Mouse (Mus musculus) heart, adult 2 months (tissue): ENCODE data around the gene Gm525.

Experiments
- CTCF ChIP-seq: fragments of 200-600 bp; IDR thresholded peaks from 2 replicates; pipeline ENCODE4 v1.8.1; 2022; ENCODE audit warnings: antibody characterized with exemption, mild to moderate bottlenecking, moderate library complexity
- EP300 ChIP-seq: fragments of 200-500 bp; IDR thresholded peaks from 2 replicates; pipeline ENCODE4 v1.6.1; 2011; ENCODE audit warnings: low read depth, low read length, control low read depth; ENCODE audit not compliant: insufficient read depth
- POLR2A ChIP-seq: fragments of 200-500 bp; IDR thresholded peaks from 2 replicates; pipeline ENCODE4 v1.6.1; 2011; ENCODE audit warnings: mild to moderate bottlenecking, low read depth, low read length, control low read depth; ENCODE audit not compliant: insufficient read depth

DNA sequence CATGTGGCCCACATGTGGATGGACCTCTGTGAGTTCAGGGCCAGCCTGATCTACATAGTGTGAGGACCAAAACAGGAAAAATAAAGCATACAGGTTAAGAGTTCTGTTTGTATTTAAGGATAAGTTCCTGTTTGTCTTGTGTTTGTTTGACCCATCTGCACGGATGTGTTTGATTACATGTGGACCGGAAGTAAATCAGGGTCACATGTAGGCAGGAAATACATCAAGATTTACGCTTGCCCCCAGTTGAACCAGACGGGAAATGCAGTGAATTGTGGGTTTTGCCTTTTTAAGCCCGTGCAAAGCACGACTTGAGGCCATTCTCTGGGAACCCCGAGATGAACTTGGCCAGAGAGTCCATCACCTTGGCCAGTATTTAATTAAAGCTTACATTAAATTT is 12.3 kb upstream of the Gm525 start:
- TF ChIP-seq CTCF: no peak
- TF ChIP-seq EP300: no peak
- no peak for TF ChIP-seq POLR2A
